Mouse (Mus musculus) heart, postnatal 0 days (tissue): ENCODE measurements around the gene Tmem176b.

Source experiments
- CTCF ChIP-seq: IDR thresholded peaks from 2 replicates; pipeline ENCODE4 v1.5.1; 2016; ENCODE audit warnings: antibody characterized with exemption, control low read depth, low read depth
- EP300 ChIP-seq: IDR thresholded peaks from 2 replicates; pipeline ENCODE4 v1.6.1; 2016; ENCODE audit warnings: antibody characterized with exemption, low read depth

DNA sequence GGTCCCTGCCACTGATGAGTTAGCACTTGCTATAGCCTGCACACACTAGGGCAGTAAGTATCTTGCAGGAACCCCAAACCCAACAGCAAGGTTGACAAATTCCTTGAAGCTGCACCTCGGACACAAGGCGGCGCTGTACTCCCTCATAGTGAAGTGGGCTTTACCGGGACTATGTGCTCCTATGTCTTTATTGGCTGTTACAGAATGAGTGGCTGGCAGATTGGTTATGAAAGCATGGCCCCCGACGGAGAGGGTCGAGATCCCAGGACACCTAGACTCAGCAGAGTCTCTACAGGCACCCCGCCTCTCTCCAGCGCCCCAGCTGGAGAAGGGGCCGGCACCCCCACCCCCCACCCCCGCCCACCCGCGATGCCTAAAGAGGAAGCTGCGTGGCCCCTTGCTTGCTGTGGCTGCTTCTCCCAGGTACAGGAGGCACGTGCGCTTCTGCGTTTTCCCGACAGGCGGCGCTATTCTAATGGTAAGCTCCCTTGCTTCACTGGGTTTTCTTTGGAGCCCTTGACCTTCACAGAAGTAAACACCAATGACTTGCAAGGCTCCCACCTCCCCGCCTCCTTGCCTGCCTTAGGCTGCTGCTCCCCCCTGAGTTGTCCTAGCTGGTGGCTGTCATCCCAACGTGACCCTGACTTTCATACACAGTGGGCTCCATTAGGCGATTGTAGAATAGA lies 19.0 kb upstream of the Tmem176b start:
- peak; percentile 75 for TF ChIP-seq CTCF
- no peak for TF ChIP-seq EP300
